Mouse (Mus musculus) E14TG2a.4 (cell line): ENCODE results near the gene Rpl22.

Experiments
- CTCF ChIP-seq: conservative IDR thresholded peaks from 2 replicates; pipeline ENCODE4 v1.5.1; 2014; ENCODE audit warnings: low read length
- NANOG ChIP-seq: IDR thresholded peaks from 2 replicates; pipeline ENCODE4 v1.6.1; 2014; ENCODE audit warnings: borderline replicate concordance, low read length, mixed read lengths
- POU5F1 ChIP-seq: IDR thresholded peaks from 2 replicates; pipeline ENCODE4 v1.6.1; 2014; ENCODE audit warnings: low read length, borderline replicate concordance

GRCm38 (mm10) chr4:152292102-152292765 is 33.3 kb upstream of the Rpl22 start:
- TF ChIP-seq CTCF (no peak), POU5F1 (no peak), NANOG (no peak)
